Mouse (Mus musculus) liver, embryonic 14.5 days (tissue): Measurements from ENCODE around the gene Cltc.

Experiments used
- CTCF ChIP-seq: IDR thresholded peaks from 2 replicates; pipeline ENCODE4 v1.5.1; 2016; ENCODE audit warnings: antibody characterized with exemption, low read depth, control low read depth
- EP300 ChIP-seq: IDR thresholded peaks from 2 replicates; pipeline ENCODE4 v1.6.1; 2016; ENCODE audit warnings: antibody characterized with exemption, low read depth

- TF ChIP-seq CTCF: no peak
- no peak for TF ChIP-seq EP300
These were observed 86.2 kb downstream of the Cltc start for GRCm38 (mm10) chr11:86671041-86671675.
